Mouse (Mus musculus) heart, embryonic 16.5 days (tissue): ENCODE data around the gene Eif6. TPM values are rescaled to one million over a fixed set of nuclear protein-coding genes. Genes with fewer than 3 reads are reported as not detected.

ENCODE experiments used
- ATAC-seq: fragments of 200-750 bp; cut with Nextera tagmentation; replicated peaks from 2 replicates; pipeline ENCODE4 v1.8.0; 2017; ENCODE audit warnings: moderate number of reproducible peaks; ENCODE audit not compliant: insufficient read depth, low FRiP score; ENCODE audit errors: extremely low read depth
- H3K27ac ChIP-seq: fragments of 300-500 bp; sonication (generic); 2 replicates; pipeline ENCODE4 v1.5.1; 2014; ENCODE audit warnings: mild to moderate bottlenecking, low read length, control low read depth, moderate library complexity
- H3K27me3 ChIP-seq: fragments of 300-500 bp; sonication (generic); 2 replicates; pipeline ENCODE4 v1.6.1; 2014; ENCODE audit warnings: low read length, mixed read lengths; ENCODE audit not compliant: control insufficient read depth, insufficient read depth
- H3K36me3 ChIP-seq: fragments of 300-500 bp; sonication (generic); 2 replicates; pipeline ENCODE4 v1.6.1; 2014; ENCODE audit not compliant: control insufficient read depth, insufficient read depth
- H3K4me1 ChIP-seq: fragments of 300-500 bp; sonication (generic); 2 replicates; pipeline ENCODE4 v1.6.1; 2014; ENCODE audit warnings: low read length, mixed read lengths; ENCODE audit not compliant: control insufficient read depth, insufficient read depth
- H3K4me2 ChIP-seq: fragments of 300-500 bp; sonication (generic); 2 replicates; pipeline ENCODE4 v1.6.1; 2014; ENCODE audit warnings: low read depth, mild to moderate bottlenecking, control low read depth, low read length
- H3K4me3 ChIP-seq: fragments of 300-500 bp; sonication (generic); 2 replicates; pipeline ENCODE4 v1.5.1; 2014; ENCODE audit warnings: mild to moderate bottlenecking, control low read depth, low read length
- H3K9ac ChIP-seq: fragments of 300-500 bp; sonication (generic); 2 replicates; pipeline ENCODE4 v1.6.1; 2014; ENCODE audit warnings: low read length, control low read depth
- H3K9me3 ChIP-seq: fragments of 300-500 bp; sonication (generic); replicated peaks from 2 replicates; pipeline ENCODE4 v1.6.1; 2016; ENCODE audit warnings: low read length; ENCODE audit not compliant: control insufficient read depth
- WGBS: fragments of 180-500 bp; shearing (Covaris S2); extraction: QIAGEN DNeasy Blood & Tissue Kit; methylation state at CpG from one replicate; pipeline ENCODE4 v1.1.7; 2014; 5-methylcytosine and 5-hydroxymethylcytosine counted together
- polyA plus RNA-seq: library from polyadenylated mRNA; unstranded; fragments of >200 nt; fragmentation: Nextera tagmentation; extraction: Ambion mirVana; gene quantifications from 2 replicates; pipeline ENCODE4 v1.2.1, GENCODE M21; 2015

Gene Eif6
- polyA plus RNA-seq, 1 experiment from 2014 or later, result 125 TPM

DNA sequence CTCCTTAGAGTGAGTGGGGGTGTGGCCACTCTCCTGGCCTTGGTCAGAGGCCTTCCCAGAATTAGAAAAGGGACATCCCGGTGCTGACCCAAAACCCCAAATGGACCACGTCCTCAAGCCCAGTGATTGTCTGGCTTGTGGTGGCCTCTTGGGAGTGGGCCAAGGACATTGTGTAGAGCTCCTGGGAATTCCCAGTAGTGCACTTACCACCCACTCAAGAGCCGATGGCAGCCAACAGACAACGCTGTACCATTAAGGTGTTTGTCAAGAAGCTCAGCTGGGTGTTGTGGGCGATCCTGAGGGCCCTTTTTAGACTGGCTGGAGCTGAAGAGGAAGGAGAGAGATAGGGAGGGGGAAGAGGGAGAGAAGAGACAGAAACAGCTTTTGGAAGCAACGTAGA, 42.2 kb downstream of the Eif6 start:
- no peaks in the 10 kb centered on the region for H3K9me3 ChIP-seq
- no peaks in the 10 kb centered on the region for H3K36me3 ChIP-seq
- no peak overlapping the region for H3K27ac ChIP-seq
- H3K4me3 ChIP-seq, result no peak overlapping the region
- 67% methylated on average over 6 of the region's 6 CpGs for WGBS
- no peaks in the 10 kb centered on the region for H3K4me1 ChIP-seq
- no peak for ATAC-seq
- no peak overlapping the region for H3K9ac ChIP-seq
- peaks cover 6% of the 10 kb centered on the region for H3K27me3 ChIP-seq
- H3K4me2 ChIP-seq, result no peak overlapping the region

DNA sequence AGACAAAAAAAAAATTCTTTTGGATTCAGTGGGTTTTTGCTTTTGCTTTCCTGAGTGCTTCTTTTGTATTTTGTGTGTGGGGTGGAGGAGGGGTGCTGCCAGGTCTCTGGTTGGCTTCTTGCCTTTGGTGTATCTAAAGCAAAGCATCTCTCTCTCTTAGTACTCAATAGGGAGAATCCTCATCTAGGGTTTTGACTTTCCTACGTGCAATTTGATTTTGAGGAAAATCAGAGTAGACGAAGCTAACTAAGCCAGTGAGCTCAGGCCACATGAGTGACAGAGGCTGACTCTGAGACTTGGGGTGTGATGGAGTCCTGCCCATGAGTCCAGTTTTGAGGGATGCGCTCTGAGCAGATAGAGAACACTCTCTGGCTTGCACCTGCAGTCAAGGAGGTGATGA, 47.2 kb downstream of the Eif6 start:
- H3K4me3 ChIP-seq, result no peak overlapping the region
- no peaks in the 10 kb centered on the region for H3K36me3 ChIP-seq
- no peak overlapping the region for H3K9ac ChIP-seq
- no peak for ATAC-seq
- no peaks in the 10 kb centered on the region for H3K9me3 ChIP-seq
- no peaks in the 10 kb centered on the region for H3K4me1 ChIP-seq
- H3K27ac ChIP-seq, result no peak overlapping the region
- H3K4me2 ChIP-seq, result no peak overlapping the region
- 75% methylated on average over 3 of the region's 3 CpGs for WGBS
- peaks cover 32% of the 10 kb centered on the region for H3K27me3 ChIP-seq

DNA sequence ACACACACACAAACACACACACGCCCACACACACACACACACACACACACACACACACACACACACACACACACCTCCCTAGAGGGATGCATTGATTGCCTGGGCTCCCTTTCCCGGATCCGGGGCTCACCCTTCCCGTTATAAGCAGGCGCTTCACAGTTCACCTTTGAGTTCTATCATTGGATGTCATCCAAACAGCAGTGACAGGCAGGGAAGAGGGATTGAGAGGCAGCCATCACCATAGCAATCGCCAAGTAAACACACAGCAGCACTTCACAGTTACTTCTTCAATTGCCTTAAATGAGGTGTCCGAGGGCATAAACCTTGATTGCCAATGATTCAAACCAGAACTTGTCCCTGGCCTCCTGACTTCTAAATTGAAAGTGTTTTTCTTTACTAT, 47.7 kb downstream of the Eif6 start:
- Histone ChIP-seq H3K36me3 (no peaks in the 10 kb centered on the region), H3K9me3 (no peaks in the 10 kb centered on the region), H3K4me3 (no peak overlapping the region), H3K27me3 (peaks cover 36% of the 10 kb centered on the region), H3K27ac (no peak overlapping the region), H3K9ac (no peak overlapping the region), H3K4me2 (no peak overlapping the region), H3K4me1 (no peaks in the 10 kb centered on the region)
- 41% methylated on average over 7 of the region's 7 CpGs for WGBS
- no peak for ATAC-seq

DNA sequence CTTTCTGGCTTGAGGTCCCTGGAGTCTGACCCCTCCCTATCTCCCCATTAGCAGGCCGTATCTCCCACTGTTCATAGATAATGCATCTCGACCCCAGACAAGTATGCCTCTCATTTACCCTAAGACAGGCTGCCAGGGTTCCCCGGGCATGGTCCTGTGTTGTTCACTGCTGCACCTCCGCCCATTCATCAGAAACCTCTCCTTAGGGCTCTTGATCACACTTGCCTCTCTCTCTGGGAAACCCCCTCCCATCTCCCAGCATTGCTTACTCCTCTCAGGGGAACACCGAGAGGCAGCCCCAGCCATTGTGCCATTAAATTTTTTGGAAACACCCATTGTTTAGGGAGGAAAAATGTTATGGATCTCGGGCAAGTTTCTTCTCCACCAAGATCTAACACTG, 48.7 kb downstream of the Eif6 start:
- no peak for ATAC-seq
- Histone ChIP-seq H3K9me3 (no peaks in the 10 kb centered on the region), H3K27ac (no peak overlapping the region), H3K4me1 (no peaks in the 10 kb centered on the region), H3K27me3 (peaks cover 47% of the 10 kb centered on the region), H3K36me3 (no peaks in the 10 kb centered on the region), H3K4me3 (no peak overlapping the region), H3K4me2 (no peak overlapping the region), H3K9ac (no peak overlapping the region)
- WGBS, result 52% methylated on average over 6 of the region's 6 CpGs

DNA sequence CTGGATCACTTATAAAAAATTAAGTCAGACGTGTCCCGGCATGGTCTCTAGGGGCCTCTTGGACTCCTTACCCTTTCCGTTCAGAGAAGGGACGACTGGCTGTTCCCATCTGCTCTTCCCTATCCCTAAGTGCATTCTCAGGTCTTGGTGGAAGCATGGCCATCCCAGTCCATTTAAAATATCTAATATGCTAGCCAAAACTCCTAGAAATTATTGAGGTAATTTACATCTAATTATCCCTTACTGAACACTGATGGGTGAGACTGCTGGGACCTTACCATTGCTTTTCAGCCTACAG, 49.1 kb downstream of the Eif6 start:
- H3K4me1 ChIP-seq, result no peaks in the 10 kb centered on the region
- H3K4me2 ChIP-seq, result no peak overlapping the region
- H3K27ac ChIP-seq, result no peak overlapping the region
- no peak overlapping the region for H3K9ac ChIP-seq
- no peaks in the 10 kb centered on the region for H3K36me3 ChIP-seq
- no peaks in the 10 kb centered on the region for H3K9me3 ChIP-seq
- no peak overlapping the region for H3K4me3 ChIP-seq
- peaks cover 51% of the 10 kb centered on the region for H3K27me3 ChIP-seq
- ATAC-seq, result no peak
- 70% methylated on average over 4 of the region's 4 CpGs for WGBS

DNA sequence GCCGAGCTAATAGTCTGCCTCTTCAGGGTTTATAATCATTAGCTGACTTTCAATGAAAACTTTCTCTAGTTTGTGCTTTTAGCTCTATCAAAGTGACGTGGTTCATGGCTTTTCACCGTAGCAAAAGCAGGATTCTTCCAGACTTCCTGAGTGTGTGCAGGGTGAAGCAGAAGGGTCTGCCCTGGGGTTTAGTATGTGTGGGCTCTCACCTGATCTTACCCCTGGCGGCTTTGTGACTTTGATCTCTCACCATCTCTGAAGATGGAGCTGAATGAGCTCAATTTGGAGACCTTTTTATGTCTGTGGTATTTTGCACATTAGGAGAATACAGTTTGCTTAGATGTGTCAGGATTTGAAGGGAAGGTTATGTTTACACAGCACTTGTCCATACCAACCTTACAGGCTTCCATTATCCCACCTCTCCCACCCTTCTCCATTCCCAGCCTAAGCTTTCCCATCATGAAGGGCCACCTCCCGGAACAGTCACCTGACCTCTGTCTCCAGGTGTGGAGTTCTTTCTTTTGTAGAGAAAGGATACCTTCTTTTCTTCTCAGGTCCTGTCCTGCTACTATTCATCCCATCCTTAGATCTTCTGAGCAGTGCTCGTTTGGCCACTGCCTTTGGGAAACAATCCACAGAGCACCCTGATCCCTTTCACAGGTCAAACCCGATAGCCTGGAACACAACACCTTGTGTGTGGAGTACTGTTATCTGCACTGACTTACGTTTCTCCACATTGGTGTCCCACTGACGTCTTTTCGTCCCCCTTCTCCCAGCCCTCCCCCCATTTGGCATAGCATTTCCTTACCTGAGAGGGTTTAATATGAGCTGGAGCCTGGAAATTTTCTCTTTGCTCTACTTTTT, 49.7 kb downstream of the Eif6 start:
- Histone ChIP-seq H3K27ac (no peak overlapping the region), H3K4me3 (no peak overlapping the region), H3K4me2 (no peak overlapping the region), H3K9ac (no peak overlapping the region), H3K27me3 (peaks cover 56% of the 10 kb centered on the region), H3K4me1 (no peaks in the 10 kb centered on the region), H3K9me3 (no peaks in the 10 kb centered on the region), H3K36me3 (no peaks in the 10 kb centered on the region)
- no peak for ATAC-seq
- 58% methylated on average over 10 of the region's 10 CpGs for WGBS

DNA sequence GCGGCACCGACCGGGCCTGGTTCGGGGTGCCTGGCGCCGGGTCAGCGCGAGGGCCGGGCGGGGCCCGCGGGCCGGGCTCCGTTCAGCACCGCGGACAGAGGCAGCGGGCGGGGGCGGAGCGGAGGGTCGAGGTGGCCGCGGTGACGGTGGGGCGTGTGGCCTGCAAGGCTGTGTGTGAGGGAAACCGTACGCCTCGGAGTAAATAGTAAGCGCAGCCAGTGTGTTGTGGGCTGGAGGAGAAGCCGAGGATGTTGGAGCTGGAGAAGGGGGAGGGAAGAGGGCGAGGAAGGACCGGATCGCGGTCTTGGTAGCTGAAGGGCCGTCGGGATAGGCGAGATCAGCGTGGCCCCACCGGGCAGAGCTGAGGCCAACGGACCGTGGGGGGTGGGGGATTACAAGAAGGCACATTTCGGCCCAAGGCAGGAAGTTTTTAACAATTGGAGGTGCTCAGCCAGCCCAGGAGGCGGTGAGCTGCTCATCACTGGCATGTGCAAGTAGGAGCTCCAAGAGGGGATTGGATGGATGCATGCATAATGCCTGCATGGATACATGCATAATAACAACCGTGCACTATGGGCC, 51.0 kb downstream of the Eif6 start:
- Histone ChIP-seq H3K9ac (no peak overlapping the region), H3K36me3 (no peaks in the 10 kb centered on the region), H3K4me1 (no peaks in the 10 kb centered on the region), H3K27ac (no peak overlapping the region), H3K4me2 (peak overlapping the region; percentile 93), H3K9me3 (no peaks in the 10 kb centered on the region), H3K27me3 (peaks cover 59% of the 10 kb centered on the region), H3K4me3 (peak overlapping the region; percentile 56)
- 1% methylated on average over 43 of the region's 44 CpGs for WGBS
- peak; percentile 67; the same call in 1 of the 2 replicates for ATAC-seq

DNA sequence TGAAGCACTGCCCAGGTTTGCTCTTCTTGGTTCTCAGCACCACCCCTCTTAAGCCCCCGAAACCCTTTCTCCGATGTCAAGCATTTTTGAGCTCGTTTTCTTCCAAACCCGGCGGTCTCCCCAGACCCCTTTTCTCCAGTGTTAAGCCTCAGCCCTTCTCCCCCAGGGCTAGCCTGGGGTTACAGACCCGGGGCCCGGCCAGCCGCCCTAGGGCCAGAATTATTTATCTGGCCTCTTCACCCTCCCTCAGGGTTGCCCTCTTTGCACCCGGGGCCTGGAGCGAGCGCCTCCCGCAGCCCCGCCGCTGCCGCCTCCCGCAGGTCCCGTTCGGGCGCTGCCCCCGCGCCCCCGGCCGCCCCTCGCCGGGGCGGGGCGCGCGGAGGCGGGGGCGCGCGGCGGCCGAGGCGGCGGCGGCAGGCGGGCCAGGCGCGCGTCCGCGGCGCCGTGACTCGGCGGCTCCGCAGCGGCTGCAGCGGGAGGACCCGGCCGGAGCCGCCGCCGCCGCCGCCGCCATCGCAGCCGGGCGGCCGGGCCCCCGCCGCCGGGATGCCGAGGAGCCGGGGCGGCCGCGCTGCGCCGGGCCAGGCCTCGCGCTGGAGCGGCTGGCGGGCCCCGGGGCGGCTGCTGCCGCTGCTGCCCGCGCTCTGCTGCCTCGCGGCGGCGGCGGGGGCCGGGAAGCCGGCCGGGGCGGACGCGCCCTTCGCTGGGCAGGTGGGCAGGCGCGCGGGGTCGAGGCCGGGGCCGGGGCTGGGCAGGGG, 51.6 kb downstream of the Eif6 start, which contains the start of gene Mmp24:
Gene Mmp24 (plus strand): TSS at position 416 of the 758 bp plus-strand sequence.
- H3K9me3 ChIP-seq, result no peaks in the 10 kb centered on the region
- H3K4me1 ChIP-seq, result no peaks in the 10 kb centered on the region
- peak within 1 kb of the TSS; percentile 56 for H3K4me3 ChIP-seq
- H3K36me3 ChIP-seq, result no peaks in the 10 kb centered on the region
- peak within 1 kb of the TSS; percentile 93 for H3K4me2 ChIP-seq
- no peak within 1 kb of the TSS for H3K27ac ChIP-seq
- peaks cover 59% of the 10 kb centered on the region for H3K27me3 ChIP-seq
- 3% methylated on average over 63 of the region's 100 CpGs for WGBS
- ATAC-seq, result no peak
- no peak within 1 kb of the TSS for H3K9ac ChIP-seq
